Mouse (Mus musculus) 3T3-L1 (cell line): ENCODE measurements around the gene Fank1.

Source experiments
- DNase-seq: peaks from one replicate; pipeline ENCODE4 v3.0.0-alpha.2; 2015; ENCODE audit warnings: low read depth, low spot score

The Fank1 gene

GRCm38 (mm10) chr7:133768027-133768426, 8.6 kb upstream of the Fank1 start:
- DNase-seq = no peak

DNA sequence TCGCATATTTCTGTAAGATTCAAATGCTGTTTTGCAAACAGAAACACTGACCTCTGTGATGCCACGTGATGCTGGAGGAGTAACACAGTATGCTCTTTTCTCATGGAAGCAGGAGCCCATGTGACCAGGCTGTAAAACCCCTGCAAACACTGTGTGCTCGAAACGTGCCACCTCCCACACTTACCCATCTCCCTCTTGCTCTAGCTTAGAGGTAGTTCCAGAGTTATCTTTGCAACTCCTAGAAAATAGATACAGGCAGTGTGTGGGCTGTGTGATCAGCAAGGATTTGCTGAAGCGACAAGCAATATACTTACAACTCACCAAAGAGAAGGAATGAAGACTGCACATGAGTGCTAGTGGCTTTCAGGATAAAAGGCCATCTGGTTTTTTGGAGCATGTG, 8.1 kb upstream of the Fank1 start:
- no peak for DNase-seq

DNA sequence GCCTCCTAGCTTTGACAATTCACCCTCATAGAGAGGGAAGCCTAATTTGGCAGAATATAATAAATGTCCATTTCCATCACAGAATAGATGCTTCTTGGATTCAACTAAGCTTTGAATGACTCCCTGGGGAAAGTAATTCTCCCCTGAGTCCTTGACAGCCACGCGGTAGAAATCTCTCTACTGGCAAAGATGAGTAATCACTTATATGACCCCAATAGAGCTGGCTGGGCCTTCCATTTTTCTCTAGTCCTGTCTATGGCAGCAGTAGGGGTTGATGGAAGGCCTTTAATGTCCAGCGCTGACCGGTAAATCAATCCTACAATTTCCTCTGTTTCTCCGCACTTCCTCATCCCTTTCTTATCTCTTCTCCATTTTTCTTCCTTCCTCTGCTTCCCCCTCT, 1.5 kb upstream of the Fank1 start:
- peak; percentile 53 for DNase-seq

DNA sequence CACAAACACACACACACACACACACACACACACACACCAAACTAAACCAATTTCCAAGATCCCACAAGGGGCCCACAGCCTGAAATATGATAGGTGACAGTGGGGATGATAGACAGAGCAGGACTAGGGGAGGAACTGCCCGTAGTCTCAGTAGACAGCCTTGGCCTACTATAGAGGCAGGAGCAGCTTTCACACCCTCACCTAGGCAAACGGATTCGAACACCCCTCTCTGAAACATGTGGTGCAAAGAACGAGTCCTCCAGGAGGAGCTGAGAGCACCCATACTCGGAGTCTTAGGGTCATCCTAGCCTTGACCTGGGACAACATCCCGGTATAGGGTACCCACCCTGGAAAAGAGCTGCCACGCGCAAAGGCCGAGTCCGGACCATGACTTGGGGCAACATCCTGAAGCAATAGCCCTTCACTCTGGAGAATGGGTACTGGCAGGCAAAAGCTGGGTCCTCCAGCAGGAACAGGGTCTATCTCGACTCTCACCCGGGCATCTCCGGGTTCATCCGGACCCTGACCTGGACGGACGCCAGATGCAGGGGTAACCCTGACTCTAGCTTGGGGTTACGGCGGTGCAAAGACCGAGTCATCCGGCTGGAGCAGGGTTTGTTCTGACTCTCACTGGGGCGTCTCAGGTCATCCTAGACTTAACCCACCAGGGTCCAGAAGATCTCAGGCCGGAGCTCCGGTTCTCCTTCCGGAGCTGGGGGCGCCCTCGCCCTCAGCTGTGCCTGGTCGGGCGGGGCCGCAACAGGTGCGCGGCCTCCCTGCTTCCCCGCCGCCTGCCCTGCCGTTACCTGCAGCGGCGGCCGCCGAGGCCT, 650 bp upstream of the Fank1 start:
- DNase-seq = peak; percentile 18

- no peak for DNase-seq
Measured at GRCm38 (mm10) chr7:133781583-133781982, 4.9 kb downstream of the Fank1 start.

GRCm38 (mm10) chr7:133781991-133782390, 5.3 kb downstream of the Fank1 start:
- no peak for DNase-seq

DNA sequence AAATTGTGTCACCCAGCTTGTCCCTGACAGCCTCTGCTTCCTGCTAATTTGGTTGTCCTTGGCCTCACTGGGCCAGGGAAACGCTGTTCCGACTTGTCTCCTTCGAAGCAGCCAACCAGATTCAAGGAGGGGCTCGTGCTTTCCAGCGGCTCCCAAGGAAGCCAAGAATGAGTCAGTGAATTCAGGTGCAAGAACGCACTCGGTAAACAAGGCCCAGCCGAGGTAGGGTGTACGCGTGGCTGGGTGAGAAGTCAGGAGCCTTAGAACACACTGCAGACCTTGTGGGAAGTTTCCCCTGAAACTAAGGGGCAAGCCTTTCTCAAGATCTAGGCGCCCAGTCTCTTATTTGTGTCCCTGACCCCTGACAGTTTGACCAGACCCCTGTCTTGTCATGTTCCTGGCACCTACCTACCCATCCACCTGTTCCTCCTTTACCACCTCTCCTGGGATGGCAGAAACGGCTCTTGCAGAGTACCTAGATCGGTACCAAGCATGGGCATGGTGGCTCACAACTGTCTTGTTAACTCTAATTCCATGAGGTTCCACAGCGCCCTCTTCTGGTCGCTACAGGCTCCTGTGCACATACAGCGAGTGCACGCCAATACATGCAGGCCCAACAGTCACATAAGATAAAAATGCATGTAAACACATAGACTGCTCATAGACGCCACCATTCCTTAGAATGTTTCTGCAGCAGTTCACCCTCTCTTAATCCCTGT, 6.2 kb downstream of the Fank1 start, which contains the start of gene Dhx32:
Gene Dhx32 (minus strand): TSS at position 10 of the 719 bp plus-strand sequence.
- DNase-seq = peak; percentile 37

GRCm38 (mm10) chr7:133787571-133787970, 10.9 kb downstream of the Fank1 start:
- DNase-seq = no peak

- no peak for DNase-seq
Measured at GRCm38 (mm10) chr7:133788147-133788546, 11.5 kb downstream of the Fank1 start.

DNA sequence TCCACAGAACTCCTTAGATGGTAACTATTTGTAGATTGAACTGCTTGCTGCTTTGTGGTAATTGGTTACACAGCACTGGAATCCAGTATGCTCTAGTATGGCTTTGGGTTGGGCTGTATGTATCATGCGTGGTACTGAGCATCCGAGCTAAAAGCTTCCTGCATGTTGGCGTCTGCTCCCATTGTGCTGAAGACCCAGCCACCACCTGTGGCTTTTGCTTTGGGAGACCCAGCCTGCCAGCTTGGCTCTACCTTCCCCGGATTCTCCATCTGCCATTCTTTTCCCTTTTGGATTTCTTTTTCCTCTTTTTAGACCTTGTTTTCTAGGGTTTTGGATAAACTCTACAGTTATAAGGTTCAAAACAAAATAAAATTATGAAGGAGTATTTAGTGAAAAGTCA, 13.5 kb downstream of the Fank1 start:
- no peak for DNase-seq

GRCm38 (mm10) chr7:133790608-133791229, 14.1 kb downstream of the Fank1 start:
- DNase-seq = no peak

DNA sequence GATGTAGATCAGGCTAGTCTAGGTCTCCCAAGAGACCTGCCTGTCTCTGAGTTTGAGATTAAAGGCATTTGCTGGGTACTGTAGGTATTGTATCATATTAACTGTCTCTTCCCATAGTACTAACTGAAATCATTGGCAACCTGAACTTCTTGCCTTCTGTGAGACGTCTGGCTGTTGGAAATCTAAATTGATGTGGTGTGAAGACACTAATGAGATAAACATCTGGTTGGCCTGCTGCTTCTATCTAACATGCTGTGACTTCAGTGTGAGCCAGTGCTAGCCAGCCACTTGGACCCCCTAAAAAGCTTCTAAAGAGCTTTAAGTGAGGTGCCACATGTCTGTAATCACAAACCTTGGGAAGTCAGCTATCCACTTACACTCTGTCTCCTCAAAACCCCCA, 16.1 kb downstream of the Fank1 start:
- DNase-seq = no peak

- peak; percentile 88 for DNase-seq
Measured at GRCm38 (mm10) chr7:133793248-133794131, 16.8 kb downstream of the Fank1 start.

DNA sequence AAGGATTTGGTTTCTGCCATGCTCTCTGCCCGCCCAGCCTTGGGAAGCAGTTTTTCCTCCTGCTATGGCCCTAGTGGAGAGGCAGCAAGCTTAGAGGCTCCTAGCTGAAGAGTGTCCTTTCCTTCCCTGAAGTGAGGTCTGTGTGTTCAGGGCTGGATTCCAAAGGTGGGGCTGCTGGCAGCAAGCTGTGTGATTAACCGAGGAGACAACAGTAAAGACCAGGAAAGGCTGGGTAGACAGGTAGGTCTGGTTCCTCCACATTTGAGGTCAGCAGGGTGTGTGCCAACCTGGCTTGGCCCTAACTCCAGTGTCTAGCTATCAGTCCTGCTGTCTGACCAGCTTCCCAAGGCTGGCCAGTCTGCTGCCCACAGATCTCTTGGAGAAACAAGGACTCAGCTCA, 18.1 kb downstream of the Fank1 start:
- peak; percentile 12 for DNase-seq

GRCm38 (mm10) chr7:133799928-133800327, 23.3 kb downstream of the Fank1 start:
- peak; percentile 74 for DNase-seq

- DNase-seq = peak; percentile 20
Measured at GRCm38 (mm10) chr7:133801823-133802222, 25.2 kb downstream of the Fank1 start.

- peak; percentile 81 for DNase-seq
Measured at GRCm38 (mm10) chr7:133805614-133806175, 29.0 kb downstream of the Fank1 start.

GRCm38 (mm10) chr7:133812927-133813326, 36.3 kb downstream of the Fank1 start:
- DNase-seq = no peak

DNA sequence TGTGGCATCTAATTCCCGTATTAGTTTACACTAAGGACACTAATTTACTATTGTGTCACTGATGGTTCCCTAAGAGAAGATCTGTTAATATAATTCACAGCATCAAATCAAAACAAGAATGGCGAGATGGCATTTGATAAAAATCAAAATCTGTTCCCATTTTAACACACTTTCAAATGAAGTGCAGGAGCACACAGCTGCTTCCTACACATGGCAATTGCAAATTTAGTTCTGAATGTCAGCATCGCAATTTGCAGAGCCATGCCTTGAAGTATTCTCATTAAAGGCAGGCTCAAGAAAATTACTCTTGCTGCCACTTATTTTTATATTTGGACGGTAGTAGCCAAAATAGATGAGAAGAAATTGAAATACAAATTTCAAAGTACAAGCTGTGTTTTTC, 36.7 kb downstream of the Fank1 start:
- DNase-seq = no peak

GRCm38 (mm10) chr7:133823751-133824150, 47.1 kb downstream of the Fank1 start:
- no peak for DNase-seq

- DNase-seq = peak; percentile 37
Measured at GRCm38 (mm10) chr7:133824579-133824978, 47.9 kb downstream of the Fank1 start.
